Mouse (Mus musculus): ENCODE measurements around the gene Iqca. TPM values are rescaled to one million over a fixed set of nuclear protein-coding genes. Genes with fewer than 3 reads are reported as not detected.

Iqca gene
- not detected in 2 replicates for polyA plus RNA-seq (2015; fragmentation: Nextera tagmentation; extraction: Ambion mirVana)

DNA sequence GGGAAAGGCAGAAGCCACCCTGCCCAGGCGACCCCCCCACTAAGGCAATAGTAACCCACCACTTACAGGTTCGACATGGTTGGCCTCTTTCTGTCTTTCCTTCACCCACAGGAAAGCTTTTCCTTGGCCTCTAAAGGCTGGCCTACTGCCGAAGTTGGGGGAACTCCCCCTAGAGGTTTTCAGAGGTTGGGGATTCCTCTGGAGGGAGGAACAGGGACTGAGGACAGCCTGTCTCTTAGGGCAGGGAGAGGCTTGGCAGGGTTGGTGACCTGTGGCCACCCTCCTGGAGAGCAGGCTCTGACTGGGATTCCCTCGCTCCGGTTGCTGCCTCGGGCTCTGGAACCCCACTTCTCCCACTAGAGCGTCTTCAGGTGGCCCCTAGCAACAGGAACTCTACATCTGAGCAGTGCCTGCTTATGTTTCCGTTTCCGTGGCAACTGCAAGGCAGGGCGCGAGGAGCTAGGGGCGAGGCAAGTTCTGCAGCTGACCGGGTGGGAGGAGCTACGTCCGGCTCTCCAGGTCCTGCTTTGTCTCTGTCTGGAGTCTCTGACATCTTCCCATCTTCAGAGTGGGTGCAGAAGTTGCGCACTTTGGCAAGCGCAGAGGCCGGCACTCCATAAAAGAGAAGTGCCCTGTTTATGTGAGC is at the start of gene Iqca:
TSS of gene Iqca (minus strand) at position 303 of the 646 bp plus-strand sequence.

DNA sequence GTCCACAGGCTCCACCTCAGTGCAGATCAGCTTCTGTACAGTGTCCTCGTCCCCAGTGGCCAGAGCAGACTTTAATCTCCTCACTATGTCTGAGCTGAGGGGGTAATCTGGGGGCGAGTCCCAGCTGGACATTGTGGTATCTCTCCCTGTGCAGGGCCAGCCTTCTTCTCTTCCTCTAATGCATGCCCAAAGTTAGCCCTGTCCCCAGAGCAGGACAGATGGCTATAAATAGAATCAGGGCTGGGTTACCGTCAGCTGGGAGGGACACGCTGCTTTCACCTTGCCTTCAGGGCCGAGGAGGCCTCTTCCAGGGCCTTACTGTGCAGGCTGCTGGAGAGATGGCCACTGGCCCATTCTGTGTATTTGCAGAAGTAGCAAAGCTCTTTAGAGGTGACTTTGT is 138.8 kb downstream of the Iqca start, which contains the start of gene Asb18:
TSS of gene Asb18 (minus strand) at position 221 of the 400 bp plus-strand sequence.

Other genes starting within 250 kb of the Iqca start
- 0.66 and 0.95 TPM in 2 replicates for gene Gbx2, start 222.2 kb downstream of the Iqca start, polyA plus RNA-seq (2015; fragmentation: Nextera tagmentation; extraction: Ambion mirVana)
- gene Asb18, start 138.7 kb downstream of the Iqca start, polyA plus RNA-seq (2015; fragmentation: Nextera tagmentation; extraction: Ambion mirVana), result not detected in 2 replicates
- gene Ackr3, start 50.6 kb upstream of the Iqca start, polyA plus RNA-seq (2015; fragmentation: Nextera tagmentation; extraction: Ambion mirVana), result 4.4 and 5.6 TPM in 2 replicates